Mouse (Mus musculus) forebrain, embryonic 10.5 days (tissue): ENCODE results near the gene Morf4l1. TPM values are rescaled to one million over a fixed set of nuclear protein-coding genes. Genes with fewer than 3 reads are reported as not detected.
"Not testable (repeated sequence)": the region's sequence is repeated elsewhere in the genome, so short reads cannot be mapped to it uniquely, and the experiment has no call there.

Source experiments
- DNase-seq: peaks from one replicate; pipeline ENCODE4 v3.0.0-alpha.2; 2017; ENCODE audit warnings: low spot score; ENCODE audit errors: extremely low spot score
- H3K27ac ChIP-seq: fragments of 300-500 bp; sonication (generic); 2 replicates; pipeline ENCODE4 v1.5.1; 2016; ENCODE audit warnings: mild to moderate bottlenecking
- H3K27me3 ChIP-seq: fragments of 300-500 bp; sonication (generic); 2 replicates; pipeline ENCODE4 v1.6.1; 2016; ENCODE audit warnings: mild to moderate bottlenecking; ENCODE audit not compliant: poor library complexity, severe bottlenecking
- H3K36me3 ChIP-seq: fragments of 300-500 bp; sonication (generic); replicated peaks from 2 replicates; pipeline ENCODE4 v1.6.1; 2016; ENCODE audit warnings: mild to moderate bottlenecking, moderate library complexity
- H3K4me1 ChIP-seq: fragments of 300-500 bp; sonication (generic); 2 replicates; pipeline ENCODE4 v1.6.1; 2016
- H3K4me3 ChIP-seq: fragments of 300-500 bp; sonication (generic); 2 replicates; pipeline ENCODE4 v1.5.1; 2016; ENCODE audit warnings: mild to moderate bottlenecking, moderate library complexity
- H3K9me3 ChIP-seq: fragments of 300-500 bp; sonication (generic); 2 replicates; pipeline ENCODE4 v1.6.1; 2016; ENCODE audit warnings: mild to moderate bottlenecking, moderate library complexity
- WGBS: fragments of 180-500 bp; shearing (Covaris S2); methylation state at CpG from one replicate; pipeline ENCODE4 v1.1.7; 2016; 5-methylcytosine and 5-hydroxymethylcytosine counted together
- polyA plus RNA-seq: library from polyadenylated mRNA; unstranded; fragments of >200 nt; fragmentation: Nextera tagmentation; extraction: Ambion mirVana; gene quantifications from 2 replicates; pipeline ENCODE4 v1.2.1, GENCODE M21; 2016

The Morf4l1 gene
- polyA plus RNA-seq, 1 experiment from 2014 or later, result 528 TPM

DNA sequence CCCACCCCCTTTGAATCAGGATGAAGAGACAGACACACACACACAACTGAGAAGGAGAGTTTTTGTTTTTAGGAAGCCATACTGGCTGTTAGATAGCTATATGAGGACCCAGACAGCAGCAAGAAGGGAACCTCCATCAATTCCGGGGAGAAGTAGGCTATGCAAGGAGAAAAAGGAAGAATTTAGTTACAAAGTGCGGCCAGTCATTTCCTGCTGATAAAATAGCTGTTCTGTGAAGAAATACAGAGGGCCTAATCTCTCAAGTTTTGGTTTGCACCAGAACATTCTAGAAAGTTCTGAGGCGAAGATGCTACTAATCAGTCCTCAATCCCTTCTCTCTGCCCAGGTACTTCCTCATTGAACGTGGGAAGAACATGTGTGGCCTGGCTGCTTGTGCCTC is 39.2 kb downstream of the Morf4l1 start:
- 89% methylated on average over 4 of the region's 4 CpGs for WGBS
- Histone ChIP-seq H3K9me3 (no peaks in the 10 kb centered on the region), H3K4me3 (no peak overlapping the region)

GRCm38 (mm10) chr9:90070174-90070573 is 44.4 kb downstream of the Morf4l1 start:
- Histone ChIP-seq H3K4me3 (no peak overlapping the region), H3K36me3 (no peaks in the 10 kb centered on the region), H3K27ac (no peak overlapping the region), H3K4me1 (no peaks in the 10 kb centered on the region), H3K9me3 (no peaks in the 10 kb centered on the region), H3K27me3 (no peaks in the 10 kb centered on the region)
- 89% methylated on average over 7 of the region's 7 CpGs for WGBS
- DNase-seq, result no peak

More for the DNA sequence above, 39.2 kb downstream of the Morf4l1 start:
- Histone ChIP-seq H3K4me1 (no peaks in the 10 kb centered on the region), H3K36me3 (no peaks in the 10 kb centered on the region), H3K27ac (no peak overlapping the region), H3K27me3 (no peaks in the 10 kb centered on the region)
- no peak for DNase-seq

DNA sequence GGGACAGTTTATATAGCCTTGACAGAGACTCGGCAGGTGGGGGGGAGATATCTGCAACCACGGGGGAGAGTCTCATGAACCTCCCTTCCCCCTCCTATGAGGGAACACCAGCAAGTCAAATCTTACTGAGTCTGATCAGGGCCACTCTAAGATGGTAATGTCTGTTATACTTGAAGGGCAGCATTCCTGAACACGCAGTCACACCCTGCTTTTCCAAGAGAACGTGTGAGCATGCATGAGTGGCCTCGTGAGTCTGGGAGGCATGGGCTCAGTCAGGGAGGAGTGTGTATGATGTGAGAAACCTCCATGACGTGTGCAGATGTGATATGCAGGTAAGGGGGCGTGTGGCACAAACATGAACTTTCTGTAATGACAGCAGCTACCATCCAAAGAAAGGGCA is 45.1 kb downstream of the Morf4l1 start:
- no peak for DNase-seq
- Histone ChIP-seq H3K27me3 (no peaks in the 10 kb centered on the region), H3K36me3 (no peaks in the 10 kb centered on the region), H3K4me1 (no peaks in the 10 kb centered on the region), H3K9me3 (no peaks in the 10 kb centered on the region), H3K27ac (no peak overlapping the region), H3K4me3 (no peak overlapping the region)
- 79% methylated on average over 7 of the region's 7 CpGs for WGBS

GRCm38 (mm10) chr9:90068786-90069185 is 45.8 kb downstream of the Morf4l1 start:
- WGBS, result 87% methylated on average over 6 of the region's 6 CpGs

GRCm38 (mm10) chr9:90067341-90067740 is 47.2 kb downstream of the Morf4l1 start:
- H3K4me3 ChIP-seq, result no peak overlapping the region
- no peaks in the 10 kb centered on the region for H3K36me3 ChIP-seq
- H3K9me3 ChIP-seq, result no peaks in the 10 kb centered on the region
- no peak overlapping the region for H3K27ac ChIP-seq
- no peak for DNase-seq
- WGBS, result 81% methylated on average over 2 of the region's 2 CpGs
- H3K27me3 ChIP-seq, result no peaks in the 10 kb centered on the region
- no peaks in the 10 kb centered on the region for H3K4me1 ChIP-seq

More at GRCm38 (mm10) chr9:90068786-90069185, 45.8 kb downstream of the Morf4l1 start:
- H3K4me3 ChIP-seq, result no peak overlapping the region
- H3K27ac ChIP-seq, result no peak overlapping the region
- no peaks in the 10 kb centered on the region for H3K9me3 ChIP-seq
- H3K36me3 ChIP-seq, result no peaks in the 10 kb centered on the region
- DNase-seq, result no peak
- H3K27me3 ChIP-seq, result no peaks in the 10 kb centered on the region
- no peaks in the 10 kb centered on the region for H3K4me1 ChIP-seq

DNA sequence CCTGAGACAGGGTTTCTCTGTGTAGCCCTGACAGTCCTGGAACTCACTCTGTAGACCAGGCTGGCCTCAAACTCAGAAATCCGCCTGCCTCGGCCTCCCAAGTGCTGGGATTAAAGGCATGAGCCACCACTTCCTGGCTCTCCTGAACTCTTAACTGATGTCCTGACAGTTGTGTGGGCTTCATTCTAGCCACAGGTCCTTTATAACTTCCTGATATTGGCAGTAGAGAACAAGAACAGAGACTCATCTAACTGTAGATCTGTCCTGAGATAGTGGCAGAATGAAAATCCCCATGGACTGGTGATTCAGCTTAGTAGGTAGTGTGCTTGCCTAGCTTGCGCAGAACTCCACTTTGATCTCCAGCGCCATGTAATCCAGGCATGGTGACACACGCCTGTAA is 53.6 kb downstream of the Morf4l1 start:
- H3K27ac ChIP-seq, H3K9me3 ChIP-seq, H3K27me3 ChIP-seq, H3K36me3 ChIP-seq, DNase-seq, H3K4me1 ChIP-seq, H3K4me3 ChIP-seq: not testable (repeated sequence)
- 91% methylated on average over 5 of the region's 5 CpGs for WGBS

GRCm38 (mm10) chr9:90060574-90060875 is 54.0 kb downstream of the Morf4l1 start:
- WGBS, result 90% methylated on average over 2 of the region's 2 CpGs
- no peak overlapping the region for H3K27ac ChIP-seq
- H3K4me3 ChIP-seq, result no peak overlapping the region
- DNase-seq, result no peak
- H3K36me3 ChIP-seq, result no peaks in the 10 kb centered on the region
- H3K4me1 ChIP-seq, result no peaks in the 10 kb centered on the region
- peaks cover 13% of the 10 kb centered on the region for H3K27me3 ChIP-seq
- H3K9me3 ChIP-seq, result no peaks in the 10 kb centered on the region

GRCm38 (mm10) chr9:90059828-90060573 is 54.6 kb downstream of the Morf4l1 start:
- 91% methylated on average over 9 of the region's 9 CpGs for WGBS
- H3K36me3 ChIP-seq, result no peaks in the 10 kb centered on the region
- H3K27me3 ChIP-seq, result peaks cover 16% of the 10 kb centered on the region
- H3K4me1 ChIP-seq, result no peaks in the 10 kb centered on the region
- H3K9me3 ChIP-seq, result no peaks in the 10 kb centered on the region
- no peak overlapping the region for H3K27ac ChIP-seq
- no peak overlapping the region for H3K4me3 ChIP-seq
- no peak for DNase-seq

DNA sequence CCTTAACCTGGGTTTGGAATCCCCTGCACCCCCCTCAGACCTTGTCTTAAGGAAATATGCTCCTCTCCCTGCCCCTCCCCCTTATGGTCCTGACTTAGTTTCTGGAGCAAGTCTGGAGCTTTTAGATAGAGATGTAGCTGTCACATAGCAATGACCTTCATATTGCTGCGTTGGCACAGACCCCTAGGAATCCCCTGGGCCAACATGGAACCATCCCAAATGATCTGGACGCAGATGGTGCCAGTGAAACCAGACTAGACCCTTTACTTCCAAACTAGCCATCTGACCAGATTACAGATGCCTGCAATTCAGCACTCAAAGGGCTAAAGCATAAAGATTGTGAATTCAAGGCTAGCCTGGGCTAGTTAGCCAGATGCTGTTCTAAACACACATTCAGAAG is 57.9 kb downstream of the Morf4l1 start:
- no peak overlapping the region for H3K4me3 ChIP-seq
- H3K27ac ChIP-seq, result no peak overlapping the region
- DNase-seq, result no peak
- H3K36me3 ChIP-seq, result no peaks in the 10 kb centered on the region
- peaks cover 16% of the 10 kb centered on the region for H3K27me3 ChIP-seq
- peaks cover 10% of the 10 kb centered on the region for H3K4me1 ChIP-seq
- no peaks in the 10 kb centered on the region for H3K9me3 ChIP-seq
- 89% methylated on average over 2 of the region's 2 CpGs for WGBS

DNA sequence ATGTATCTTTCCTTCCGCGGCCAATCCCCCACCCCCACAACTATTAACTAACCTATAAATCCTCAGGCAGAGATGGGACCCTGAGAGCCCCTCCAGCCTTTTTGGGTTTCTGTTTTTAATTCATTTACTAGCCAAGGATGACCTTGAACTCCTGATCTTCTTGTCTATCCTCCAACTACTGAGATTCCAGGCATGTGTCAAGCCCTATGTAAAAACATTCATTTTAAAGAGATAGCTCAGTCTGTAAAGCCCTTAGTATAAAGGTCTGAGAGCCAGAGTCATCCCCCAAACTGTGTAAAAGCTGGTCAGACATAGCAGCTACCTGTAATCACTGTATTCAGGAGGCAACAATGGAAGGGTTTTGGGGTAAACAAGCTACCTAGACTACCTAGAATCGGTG is 58.7 kb downstream of the Morf4l1 start:
- peaks cover 16% of the 10 kb centered on the region for H3K27me3 ChIP-seq
- 77% methylated on average over 3 of the region's 3 CpGs for WGBS
- no peak for DNase-seq
- H3K9me3 ChIP-seq, result no peaks in the 10 kb centered on the region
- H3K4me3 ChIP-seq, result no peak overlapping the region
- H3K36me3 ChIP-seq, result no peaks in the 10 kb centered on the region
- H3K4me1 ChIP-seq, result peaks cover 10% of the 10 kb centered on the region
- H3K27ac ChIP-seq, result no peak overlapping the region

- DNase-seq, result no peak
- Histone ChIP-seq H3K9me3 (no peaks in the 10 kb centered on the region), H3K4me1 (peaks cover 10% of the 10 kb centered on the region), H3K4me3 (peak overlapping the region; percentile 61; the same call in 1 of the 2 replicates), H3K36me3 (no peaks in the 10 kb centered on the region), H3K27ac (no peak overlapping the region), H3K27me3 (peaks cover 16% of the 10 kb centered on the region)
- 67% methylated on average over 5 of the region's 5 CpGs for WGBS
Observed at GRCm38 (mm10) chr9:90055409-90055808, 59.2 kb downstream of the Morf4l1 start.

DNA sequence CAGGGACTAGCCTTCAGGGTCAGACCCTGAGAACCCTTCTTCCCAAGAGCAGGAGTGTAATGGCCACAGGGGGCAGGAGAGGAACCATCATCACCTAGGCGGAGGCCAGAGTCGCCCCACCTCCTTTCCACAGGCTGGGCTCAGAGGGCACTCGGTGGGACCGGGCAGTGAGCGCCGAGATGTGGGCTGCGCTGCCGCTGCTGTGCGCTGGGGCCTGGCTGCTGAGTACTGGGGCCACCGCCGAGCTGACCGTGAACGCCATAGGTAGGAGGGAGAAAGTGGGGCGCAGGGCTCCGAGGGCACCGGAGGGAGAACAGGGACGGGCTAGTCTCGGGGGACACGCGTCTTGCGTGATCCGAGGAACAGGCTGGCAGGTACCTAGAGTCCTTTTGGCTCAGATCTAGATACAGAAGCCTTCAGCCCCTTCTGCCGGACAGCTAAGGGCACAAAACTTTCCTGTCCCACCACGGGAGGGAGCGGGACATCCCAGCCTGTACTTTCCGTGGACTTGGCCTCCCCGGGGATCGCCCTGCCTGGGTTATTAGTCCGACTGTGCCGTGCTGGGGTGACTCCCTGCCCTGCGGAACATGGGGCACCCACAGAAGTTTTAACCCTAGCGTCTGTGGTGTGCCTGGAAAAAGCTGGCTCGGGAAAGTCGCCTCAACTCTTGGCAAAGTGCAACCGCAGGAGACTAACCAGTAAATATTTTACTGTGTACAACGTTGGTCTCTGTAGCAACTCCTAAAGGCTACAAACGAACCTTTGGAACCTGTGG is 60.0 kb downstream of the Morf4l1 start:
- under 1% methylated on average over 37 of the region's 37 CpGs for WGBS

DNA sequence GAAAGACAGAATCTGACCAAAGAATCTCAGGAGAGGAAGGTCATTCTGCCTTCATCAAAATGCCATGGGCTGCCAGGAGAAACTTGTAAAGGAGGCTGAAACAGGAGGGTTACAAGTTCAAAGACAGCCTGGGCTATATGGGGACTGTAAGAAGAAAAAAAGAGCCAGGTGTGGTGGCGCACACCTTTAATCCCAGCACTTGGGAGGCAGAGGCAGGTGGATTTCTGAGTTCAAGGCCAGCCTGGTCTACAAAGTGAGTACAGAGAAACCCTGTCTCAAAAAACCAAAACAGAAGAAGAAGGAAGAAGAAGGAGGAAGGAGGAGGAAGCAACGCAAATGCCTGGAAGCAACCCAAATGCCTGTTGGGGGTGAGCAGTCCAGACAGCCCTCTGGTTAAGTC is 60.7 kb downstream of the Morf4l1 start, which contains the start of gene Ctsh:
Gene Ctsh, plus strand, starts transcription at position 301 of the 400 bp plus-strand sequence.
- 91% methylated on average over 2 of the region's 2 CpGs for WGBS
- peak within 1 kb of the TSS; percentile 61 for H3K4me3 ChIP-seq
- DNase-seq, result no peak
- no peaks in the 10 kb centered on the region for H3K36me3 ChIP-seq
- H3K4me1 ChIP-seq, result peaks cover 10% of the 10 kb centered on the region
- H3K27me3 ChIP-seq, result peaks cover 16% of the 10 kb centered on the region
- no peaks in the 10 kb centered on the region for H3K9me3 ChIP-seq
- H3K27ac ChIP-seq, result peak within 1 kb of the TSS; percentile 68

More for the DNA sequence above, 60.0 kb downstream of the Morf4l1 start:
- peaks cover 16% of the 10 kb centered on the region for H3K27me3 ChIP-seq
- peak; percentile 63 for DNase-seq
- H3K4me3 ChIP-seq, result peak overlapping the region; percentile 61
- peaks cover 10% of the 10 kb centered on the region for H3K4me1 ChIP-seq
- H3K27ac ChIP-seq, result peak overlapping the region; percentile 68
- H3K9me3 ChIP-seq, result no peaks in the 10 kb centered on the region
- H3K36me3 ChIP-seq, result no peaks in the 10 kb centered on the region
